Mouse (Mus musculus) brain, embryonic 14.5 days (tissue): ENCODE results near the gene Setx.

Experiments
- CTCF ChIP-seq: fragments of 200-500 bp; IDR thresholded peaks from 2 replicates; pipeline ENCODE4 v1.5.1; 2012; ENCODE audit warnings: inconsistent platforms, mild to moderate bottlenecking, moderate library complexity, borderline replicate concordance; ENCODE audit not compliant: insufficient read depth, insufficient read length; ENCODE audit errors: extremely low read depth
- POLR2A ChIP-seq: fragments of 200-500 bp; IDR thresholded peaks from 2 replicates; pipeline ENCODE4 v1.6.1; 2012; ENCODE audit warnings: mild to moderate bottlenecking, inconsistent platforms, borderline replicate concordance; ENCODE audit not compliant: poor library complexity, insufficient read depth, insufficient read length, severe bottlenecking; ENCODE audit errors: extremely low read depth

- TF ChIP-seq CTCF (no peak), POLR2A (no peak)
Observed at GRCm38 (mm10) chr2:29120969-29121368, 3.0 kb upstream of the Setx start.
